Mouse (Mus musculus) limb, embryonic 14.5 days (tissue): ENCODE data around the gene Sgsm3. TPM values are rescaled to one million over a fixed set of nuclear protein-coding genes. Genes with fewer than 3 reads are reported as not detected.

Source experiments
- ATAC-seq: fragments of 200-750 bp; cut with Nextera tagmentation; 2 replicates; pipeline ENCODE4 v1.8.0; 2017; ENCODE audit warnings: low read depth, moderate number of reproducible peaks, moderate TSS enrichment; ENCODE audit not compliant: low FRiP score
- DNase-seq: peaks from one replicate; pipeline ENCODE4 v3.0.0-alpha.2; 2015; ENCODE audit warnings: low spot score
- H3K27ac ChIP-seq: fragments of 300-500 bp; sonication (generic); replicated peaks from 2 replicates; pipeline ENCODE4 v1.5.1; 2014; ENCODE audit warnings: low read depth, mild to moderate bottlenecking, low read length, moderate library complexity, mixed read lengths
- H3K27me3 ChIP-seq: fragments of 300-500 bp; sonication (generic); 2 replicates; pipeline ENCODE4 v1.6.1; 2014; ENCODE audit warnings: low read length, mixed read lengths; ENCODE audit not compliant: control insufficient read depth, insufficient read depth
- H3K36me3 ChIP-seq: fragments of 300-500 bp; sonication (generic); 2 replicates; pipeline ENCODE4 v1.6.1; 2014; ENCODE audit warnings: mild to moderate bottlenecking, low read length, moderate library complexity, mixed read lengths; ENCODE audit not compliant: control insufficient read depth, insufficient read depth
- H3K4me1 ChIP-seq: fragments of 300-500 bp; sonication (generic); 2 replicates; pipeline ENCODE4 v1.6.1; 2014; ENCODE audit warnings: antibody characterized with exemption, low read length, mixed read lengths; ENCODE audit not compliant: control insufficient read depth, insufficient read depth
- H3K4me2 ChIP-seq: fragments of 300-500 bp; sonication (generic); replicated peaks from 2 replicates; pipeline ENCODE4 v1.6.1; 2014; ENCODE audit warnings: low read depth, mild to moderate bottlenecking, low read length, moderate library complexity; ENCODE audit not compliant: severe bottlenecking
- H3K4me3 ChIP-seq: fragments of 300-500 bp; sonication (generic); replicated peaks from 2 replicates; pipeline ENCODE4 v1.5.1; 2014; ENCODE audit warnings: low read length
- H3K9ac ChIP-seq: fragments of 300-500 bp; sonication (generic); 2 replicates; pipeline ENCODE4 v1.6.1; 2014; ENCODE audit warnings: mild to moderate bottlenecking, low read depth, low read length, moderate library complexity; ENCODE audit not compliant: severe bottlenecking
- H3K9me3 ChIP-seq: fragments of 300-500 bp; sonication (generic); 2 replicates; pipeline ENCODE4 v1.6.1; 2016; ENCODE audit warnings: low read length; ENCODE audit not compliant: control insufficient read depth
- POLR2A ChIP-seq: fragments of 200-500 bp; IDR thresholded peaks from 2 replicates; pipeline ENCODE4 v1.8.0; 2012; ENCODE audit warnings: inconsistent platforms, mild to moderate bottlenecking, moderate library complexity, borderline replicate concordance; ENCODE audit not compliant: insufficient read depth, insufficient read length; ENCODE audit errors: extremely low read depth
- WGBS: fragments of 180-500 bp; shearing (Covaris S2); extraction: QIAGEN DNeasy Blood & Tissue Kit; methylation state at CpG from one replicate; pipeline ENCODE4 v1.1.7; 2014; 5-methylcytosine and 5-hydroxymethylcytosine counted together
- polyA plus RNA-seq, 2 experiments: library from polyadenylated mRNA; depleted of rRNA in 1 of 2; stranded (reverse) in 1 of 2; unstranded in 1 of 2; fragments of >200 nt; fragmentation: Nextera tagmentation in 1 of 2; extraction: Ambion mirVana in 1 of 2; gene quantifications; 2 replicates each; pipeline versions ENCODE4 v1.2.1 to v1.2.3; 2012 to 2014

Gene Sgsm3
- polyA plus RNA-seq, 2 experiments: 26.2 to 32.1 TPM

GRCm38 (mm10) chr15:81023842-81024241 lies 46.3 kb downstream of the Sgsm3 start:
- Histone ChIP-seq H3K4me1 (no peaks in the 10 kb centered on the region), H3K4me2 (no peak overlapping the region), H3K9me3 (no peaks in the 10 kb centered on the region), H3K27me3 (no peaks in the 10 kb centered on the region), H3K4me3 (no peak overlapping the region), H3K9ac (no peak overlapping the region), H3K27ac (no peak overlapping the region), H3K36me3 (peaks cover 26% of the 10 kb centered on the region)
- DNase-seq: no peak
- WGBS: 85% methylated on average over 9 of the region's 9 CpGs
- no peak for ATAC-seq
- TF ChIP-seq POLR2A: no peak

- Histone ChIP-seq H3K36me3 (peaks cover 7% of the 10 kb centered on the region; the same call in 1 of the 2 replicates), H3K27ac (no peak overlapping the region), H3K4me3 (no peak overlapping the region), H3K4me1 (no peaks in the 10 kb centered on the region), H3K9ac (no peak overlapping the region), H3K9me3 (no peaks in the 10 kb centered on the region), H3K27me3 (no peaks in the 10 kb centered on the region), H3K4me2 (no peak overlapping the region)
- TF ChIP-seq POLR2A: no peak
- DNase-seq (no peak), ATAC-seq (no peak)
- 84% methylated on average over 5 of the region's 5 CpGs for WGBS
Observed at GRCm38 (mm10) chr15:81026901-81027300, 49.3 kb downstream of the Sgsm3 start.

GRCm38 (mm10) chr15:81027378-81028173 lies 50.0 kb downstream of the Sgsm3 start:
- H3K4me1 ChIP-seq: no peaks in the 10 kb centered on the region
- DNase-seq (peak; percentile 81), ATAC-seq (peak; percentile 52; the same call in 1 of the 2 replicates)
- TF ChIP-seq POLR2A: no peak
- no peak overlapping the region for H3K4me3 ChIP-seq
- H3K4me2 ChIP-seq: no peak overlapping the region
- no peak overlapping the region for H3K27ac ChIP-seq
- WGBS: 40% methylated on average over 8 of the region's 8 CpGs
- no peaks in the 10 kb centered on the region for H3K27me3 ChIP-seq
- H3K9ac ChIP-seq: no peak overlapping the region
- H3K9me3 ChIP-seq: no peaks in the 10 kb centered on the region
- 0 out of 2 replicates have a peak, but pooled peaks cover under 1% of the 10 kb centered on the region for H3K36me3 ChIP-seq

GRCm38 (mm10) chr15:81030891-81031425 lies 53.4 kb downstream of the Sgsm3 start:
- no peak for TF ChIP-seq POLR2A
- Histone ChIP-seq H3K4me2 (no peak overlapping the region), H3K4me1 (peaks cover 17% of the 10 kb centered on the region), H3K36me3 (no peaks in the 10 kb centered on the region), H3K27me3 (no peaks in the 10 kb centered on the region), H3K27ac (no peak overlapping the region), H3K4me3 (no peak overlapping the region), H3K9me3 (no peaks in the 10 kb centered on the region), H3K9ac (no peak overlapping the region)
- DNase-seq (no peak), ATAC-seq (no peak)
- WGBS: 78% methylated on average over 10 of the region's 10 CpGs

GRCm38 (mm10) chr15:81031611-81032010 lies 54.0 kb downstream of the Sgsm3 start:
- Histone ChIP-seq H3K27me3 (no peaks in the 10 kb centered on the region), H3K27ac (no peak overlapping the region), H3K4me2 (no peak overlapping the region), H3K4me3 (no peak overlapping the region), H3K9ac (no peak overlapping the region), H3K36me3 (no peaks in the 10 kb centered on the region), H3K9me3 (no peaks in the 10 kb centered on the region), H3K4me1 (peaks cover 17% of the 10 kb centered on the region)
- no peak for TF ChIP-seq POLR2A
- DNase-seq (no peak), ATAC-seq (no peak)
- whole genome bisulfite sequencing: 86% methylated on average over 4 of the region's 4 CpGs
